Mouse (Mus musculus) hindlimb bud, embryonic 11.5 days (tissue): ENCODE data around the gene Alyref.

Experiments used
- DNase-seq: peaks from one replicate; pipeline ENCODE4 v3.0.0-alpha.2; 2012; ENCODE audit warnings: low read depth, low spot score; ENCODE audit errors: extremely low spot score

Gene Alyref

DNA sequence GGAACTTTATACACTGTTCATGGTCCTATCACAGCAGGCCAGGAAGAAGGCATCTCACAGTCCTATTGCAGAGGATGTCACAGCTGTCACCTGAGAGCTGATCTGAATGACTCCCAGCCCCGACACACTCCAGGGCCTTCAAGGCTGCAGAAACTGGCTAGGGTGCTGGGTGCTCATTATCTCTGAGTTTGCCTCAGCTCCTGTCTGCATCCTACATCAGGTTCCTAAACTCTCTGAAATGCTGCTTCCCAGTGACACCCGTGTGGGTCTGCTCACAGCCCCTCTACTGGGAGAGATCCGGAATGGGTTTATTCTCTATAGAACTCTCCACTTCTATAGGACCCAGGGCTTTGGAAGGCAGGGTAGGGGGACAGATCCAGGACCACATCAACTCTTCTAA, 50.0 kb downstream of the Alyref start:
- no peak for DNase-seq

DNA sequence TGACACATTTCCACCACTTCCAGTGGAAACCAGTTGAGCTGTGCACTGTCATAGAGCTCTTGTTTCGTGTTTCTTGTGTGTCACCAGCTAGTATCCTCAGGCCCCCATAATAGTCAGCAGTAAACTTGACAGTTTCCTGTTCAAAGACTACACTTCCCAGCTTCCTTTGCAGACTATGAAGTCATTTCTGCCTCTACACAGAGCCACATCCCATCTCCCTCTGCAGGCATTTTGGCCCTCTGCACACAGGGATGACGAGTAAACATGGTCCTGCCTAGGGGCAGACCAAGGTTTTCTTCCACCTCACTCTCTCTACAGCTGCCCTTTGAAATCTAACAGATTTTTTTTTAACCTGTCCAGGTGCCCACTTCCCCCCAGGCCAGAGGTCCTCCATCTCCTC, 50.7 kb downstream of the Alyref start:
- no peak for DNase-seq

DNA sequence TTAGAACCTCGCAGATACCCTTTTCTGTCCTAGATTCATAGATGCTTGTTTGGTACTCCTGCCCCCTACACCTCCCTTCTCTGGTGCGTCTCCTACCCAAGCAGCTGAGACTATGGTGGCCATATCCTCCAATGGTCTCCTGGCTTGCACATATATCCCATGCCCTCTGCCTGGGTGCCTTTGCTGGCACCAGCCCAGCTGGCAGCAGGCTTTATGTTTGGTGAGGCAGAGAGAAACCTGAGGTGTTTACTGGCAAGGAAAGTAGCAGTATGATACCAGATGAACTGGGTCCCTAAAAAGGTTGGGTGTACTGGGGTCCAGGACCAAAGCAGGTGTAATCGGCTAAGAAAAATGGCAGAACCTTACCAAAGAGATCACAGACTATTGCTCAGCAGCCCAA, 52.2 kb downstream of the Alyref start:
- DNase-seq = no peak

DNA sequence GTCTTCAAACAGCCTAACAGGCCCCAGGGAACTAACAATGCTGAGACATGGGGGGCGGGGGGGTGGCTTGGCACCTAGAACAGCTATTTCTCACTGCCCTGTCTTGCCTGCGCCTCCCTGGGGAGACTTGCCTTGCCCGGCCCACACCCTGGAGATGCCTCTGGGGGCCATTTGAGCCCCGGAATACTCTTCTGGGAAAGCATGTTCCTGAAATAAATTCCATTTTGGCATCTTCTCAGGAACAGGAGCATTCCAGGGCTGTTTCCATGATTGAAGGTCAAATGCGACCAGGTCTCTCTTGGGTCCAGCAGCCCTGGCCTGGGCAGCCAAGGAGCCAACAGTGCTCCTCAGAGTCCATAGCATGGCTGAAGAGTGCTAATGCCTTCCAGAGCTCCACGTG, 55.8 kb downstream of the Alyref start:
- no peak for DNase-seq
